Mouse (Mus musculus) intestine, embryonic 15.5 days (tissue): ENCODE data around the gene Dlg4. TPM values are rescaled to one million over a fixed set of nuclear protein-coding genes. Genes with fewer than 3 reads are reported as not detected.
A peak's percentile ranks its signal among the peaks of the same experiment; 100 is the strongest.

Experiments
- ATAC-seq: fragments of 200-750 bp; cut with Nextera tagmentation; 2 replicates; pipeline ENCODE4 v1.8.0; 2017; ENCODE audit warnings: moderate TSS enrichment, moderate library complexity
- H3K27ac ChIP-seq: fragments of 300-500 bp; sonication (generic); 2 replicates; pipeline ENCODE4 v1.5.1; 2015; ENCODE audit warnings: mild to moderate bottlenecking, inconsistent platforms
- H3K27me3 ChIP-seq: fragments of 300-500 bp; sonication (generic); replicated peaks from 2 replicates; pipeline ENCODE4 v1.6.1; 2015; ENCODE audit warnings: inconsistent platforms
- H3K36me3 ChIP-seq: fragments of 300-500 bp; sonication (generic); 2 replicates; pipeline ENCODE4 v1.6.1; 2015; ENCODE audit warnings: inconsistent platforms
- H3K4me1 ChIP-seq: fragments of 300-500 bp; sonication (generic); replicated peaks from 2 replicates; pipeline ENCODE4 v1.6.1; 2015; ENCODE audit warnings: inconsistent platforms
- H3K4me2 ChIP-seq: fragments of 300-500 bp; sonication (generic); replicated peaks from 2 replicates; pipeline ENCODE4 v1.6.1; 2015; ENCODE audit warnings: mild to moderate bottlenecking, inconsistent platforms
- H3K4me3 ChIP-seq: fragments of 300-500 bp; sonication (generic); replicated peaks from 2 replicates; pipeline ENCODE4 v1.5.1; 2015; ENCODE audit warnings: inconsistent platforms
- H3K9ac ChIP-seq: fragments of 300-500 bp; sonication (generic); 2 replicates; pipeline ENCODE4 v1.6.1; 2015; ENCODE audit warnings: inconsistent platforms
- H3K9me3 ChIP-seq: fragments of 300-500 bp; sonication (generic); 2 replicates; pipeline ENCODE4 v1.6.1; 2016; ENCODE audit warnings: inconsistent platforms
- WGBS: fragments of 180-500 bp; shearing (Covaris S2); methylation state at CpG from one replicate; pipeline ENCODE4 v1.1.7; 2015; 5-methylcytosine and 5-hydroxymethylcytosine counted together
- polyA plus RNA-seq: library from polyadenylated mRNA; unstranded; fragments of >200 nt; fragmentation: Nextera tagmentation; extraction: Ambion mirVana; gene quantifications from 2 replicates; pipeline ENCODE4 v1.2.1, GENCODE M21; 2015

The Dlg4 gene
- polyA plus RNA-seq, 1 experiment from 2014 or later: 7.2 TPM

DNA sequence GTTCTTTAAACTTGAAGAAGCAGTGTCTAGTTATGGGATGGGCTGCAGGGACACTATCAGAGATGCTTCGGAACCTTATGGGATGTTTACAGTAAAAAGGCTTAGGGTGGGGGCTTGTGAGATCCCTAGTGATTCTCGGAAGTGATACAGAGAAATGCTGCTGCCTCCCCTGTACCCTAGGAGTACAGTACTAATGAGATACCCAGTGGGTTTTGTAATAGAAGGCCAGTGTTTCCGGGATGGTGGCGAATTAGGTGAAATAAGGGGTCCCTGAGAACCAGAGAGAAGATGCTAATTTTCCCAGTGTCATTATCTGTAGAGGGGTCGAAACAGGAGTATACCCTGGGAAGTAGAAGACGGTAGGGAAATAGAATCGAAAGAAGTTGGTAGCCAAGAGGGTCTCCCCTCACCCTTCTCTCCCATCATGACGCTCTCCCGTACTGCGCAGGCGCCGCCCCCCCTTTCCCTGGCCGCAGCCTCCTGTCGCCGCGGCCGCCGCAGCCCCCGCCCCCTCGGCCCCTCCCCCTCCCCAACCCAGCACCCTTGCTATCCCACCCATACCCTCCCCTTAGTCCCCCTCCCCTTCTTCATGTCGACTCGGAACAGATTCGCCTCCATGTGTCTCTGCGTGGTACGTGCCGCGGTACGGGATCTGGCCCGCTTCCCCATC, 6.9 kb downstream of the Dlg4 start:
- peak overlapping the region; percentile 54 for H3K4me2 ChIP-seq
- peaks cover 49% of the 10 kb centered on the region for H3K4me1 ChIP-seq
- H3K36me3 ChIP-seq: no peaks in the 10 kb centered on the region
- no peak overlapping the region for H3K27ac ChIP-seq
- peak overlapping the region; percentile 29; the same call in 1 of the 2 replicates for H3K9ac ChIP-seq
- ATAC-seq: no peak
- peak overlapping the region; percentile 15 for H3K4me3 ChIP-seq
- no peaks in the 10 kb centered on the region for H3K27me3 ChIP-seq
- WGBS: 6% methylated on average over 27 of the region's 29 CpGs
- H3K9me3 ChIP-seq: no peaks in the 10 kb centered on the region

DNA sequence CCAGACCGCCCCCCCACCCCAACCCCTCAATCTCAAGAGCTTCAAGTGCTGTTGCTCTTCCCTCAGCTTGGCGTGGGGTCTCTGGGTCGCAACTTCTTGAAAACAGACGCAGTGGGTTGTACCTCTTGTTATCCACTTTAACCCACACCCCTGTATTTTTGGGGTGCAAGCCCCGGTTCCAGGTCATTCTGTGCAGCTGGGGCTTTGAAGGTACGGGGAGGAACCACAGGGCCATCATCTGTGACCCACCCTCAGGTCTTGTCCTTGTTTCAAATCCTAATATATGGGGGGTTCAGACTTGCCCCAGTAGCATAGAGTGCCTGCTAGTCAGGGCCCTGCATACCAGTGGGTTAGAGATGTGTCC, 7.4 kb downstream of the Dlg4 start:
- no peak overlapping the region for H3K27ac ChIP-seq
- peaks cover 49% of the 10 kb centered on the region for H3K4me1 ChIP-seq
- ATAC-seq: no peak
- H3K4me2 ChIP-seq: peak overlapping the region; percentile 54
- H3K9ac ChIP-seq: peak overlapping the region; percentile 29; the same call in 1 of the 2 replicates
- no peaks in the 10 kb centered on the region for H3K27me3 ChIP-seq
- peak overlapping the region; percentile 15 for H3K4me3 ChIP-seq
- no peaks in the 10 kb centered on the region for H3K36me3 ChIP-seq
- 19% methylated on average over 6 of the region's 6 CpGs for WGBS
- H3K9me3 ChIP-seq: no peaks in the 10 kb centered on the region

GRCm38 (mm10) chr11:70026689-70027088, 9.9 kb downstream of the Dlg4 start:
- ATAC-seq: peak; percentile 63

GRCm38 (mm10) chr11:70027397-70027796, 10.7 kb downstream of the Dlg4 start:
- no peak for ATAC-seq
- H3K4me1 ChIP-seq: peaks cover 45% of the 10 kb centered on the region
- no peaks in the 10 kb centered on the region for H3K9me3 ChIP-seq
- H3K9ac ChIP-seq: no peak overlapping the region; the same call in 1 of the 2 replicates
- peaks cover 10% of the 10 kb centered on the region for H3K36me3 ChIP-seq
- H3K4me3 ChIP-seq: peak overlapping the region; percentile 35; the same call in 1 of the 2 replicates
- 45% methylated on average over 9 of the region's 9 CpGs for WGBS
- peak overlapping the region; percentile 78 for H3K27ac ChIP-seq
- H3K4me2 ChIP-seq: peak overlapping the region; percentile 69
- H3K27me3 ChIP-seq: no peaks in the 10 kb centered on the region

More at GRCm38 (mm10) chr11:70026689-70027088, 9.9 kb downstream of the Dlg4 start:
- 9% methylated on average over 19 of the region's 19 CpGs for WGBS
- Histone ChIP-seq H3K4me3 (peak overlapping the region; percentile 35), H3K9me3 (no peaks in the 10 kb centered on the region), H3K27me3 (no peaks in the 10 kb centered on the region), H3K36me3 (peaks cover 8% of the 10 kb centered on the region), H3K9ac (peak overlapping the region; percentile 13; the same call in 1 of the 2 replicates), H3K27ac (peak overlapping the region; percentile 78), H3K4me2 (peak overlapping the region; percentile 69), H3K4me1 (peaks cover 45% of the 10 kb centered on the region)

DNA sequence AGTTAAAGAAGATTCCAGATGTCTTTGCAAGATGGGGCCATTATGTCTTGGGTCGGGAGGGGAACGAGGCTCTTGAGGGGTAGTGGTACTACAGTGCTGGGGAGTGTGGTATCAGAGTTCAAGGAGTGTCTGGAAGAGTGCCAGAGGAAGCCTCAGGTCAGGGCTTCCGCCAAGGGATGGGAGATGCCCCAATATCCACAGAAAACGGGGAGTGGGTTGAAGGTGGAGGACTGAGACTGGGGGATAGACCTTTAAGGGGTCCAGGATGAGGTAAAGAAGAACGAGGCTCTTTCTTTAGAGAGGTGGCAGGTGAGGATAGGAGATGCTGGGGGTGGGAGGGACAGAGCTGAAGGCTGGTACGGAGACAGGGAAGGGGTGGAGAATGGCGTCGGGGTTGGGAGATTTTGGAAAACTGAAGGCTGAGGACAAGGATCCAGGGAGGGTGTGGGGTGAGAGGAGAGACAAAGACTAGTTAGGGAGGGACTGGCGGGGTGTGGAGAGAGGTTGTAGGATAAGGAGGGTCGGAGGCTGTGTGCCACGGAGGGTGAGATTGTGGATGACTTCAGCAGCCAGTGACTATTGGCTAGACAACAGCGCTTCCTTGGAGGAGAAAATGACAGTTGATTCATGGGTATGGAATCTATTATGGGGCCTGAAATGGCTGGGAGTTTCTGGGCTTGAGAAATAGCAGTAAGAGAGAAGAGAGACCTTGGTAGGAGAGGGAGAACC, 11.8 kb downstream of the Dlg4 start:
- Histone ChIP-seq H3K4me3 (peak overlapping the region; percentile 23), H3K9me3 (no peaks in the 10 kb centered on the region), H3K27ac (peak overlapping the region; percentile 78), H3K36me3 (peaks cover 10% of the 10 kb centered on the region), H3K4me1 (peaks cover 45% of the 10 kb centered on the region), H3K27me3 (no peaks in the 10 kb centered on the region), H3K9ac (peak overlapping the region; percentile 10), H3K4me2 (peak overlapping the region; percentile 69)
- ATAC-seq: peak; percentile 4
- 19% methylated on average over 12 of the region's 12 CpGs for whole genome bisulfite sequencing

GRCm38 (mm10) chr11:70029130-70029801, 12.5 kb downstream of the Dlg4 start:
- Histone ChIP-seq H3K4me1 (peaks cover 45% of the 10 kb centered on the region), H3K9me3 (no peaks in the 10 kb centered on the region), H3K27ac (peak overlapping the region; percentile 78), H3K9ac (peak overlapping the region; percentile 17), H3K4me2 (peak overlapping the region; percentile 69), H3K4me3 (peak overlapping the region; percentile 23), H3K27me3 (no peaks in the 10 kb centered on the region), H3K36me3 (peaks cover 10% of the 10 kb centered on the region)
- peak; percentile 85 for ATAC-seq
- under 1% methylated on average over 20 of the region's 20 CpGs for WGBS

DNA sequence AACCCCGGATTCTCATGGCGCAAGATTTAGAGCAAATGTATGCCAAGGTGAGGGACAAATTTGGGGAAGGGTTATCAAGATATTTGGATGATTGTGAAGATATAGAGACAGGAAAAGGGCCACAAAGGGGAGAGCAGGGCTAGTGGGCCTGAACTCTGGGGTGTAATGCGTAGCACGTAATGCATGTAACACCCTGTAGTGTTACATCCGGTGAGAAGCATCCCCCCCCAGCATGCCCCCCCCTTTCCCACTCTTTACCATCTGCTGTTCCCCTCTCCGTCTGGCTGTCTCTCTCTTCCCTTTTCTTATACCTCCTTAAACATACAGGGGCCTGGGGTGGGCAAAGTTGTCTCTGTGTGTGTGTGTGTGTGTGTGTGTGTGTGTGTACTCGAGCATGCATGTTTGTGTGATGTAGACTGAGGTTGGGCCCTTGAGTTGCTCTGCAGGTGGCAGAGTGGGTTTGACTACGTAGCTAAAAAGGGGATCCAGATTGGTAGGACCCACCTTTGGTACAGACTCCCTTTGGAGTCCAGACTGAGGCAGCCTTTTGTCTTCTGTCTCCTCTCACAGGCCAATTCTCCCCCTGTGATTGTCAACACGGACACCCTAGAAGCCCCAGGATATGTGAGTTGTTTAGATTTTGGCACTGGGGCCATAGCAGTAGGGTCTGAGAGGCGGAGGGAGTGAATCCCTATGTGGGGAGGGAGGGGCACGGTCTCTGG, 13.2 kb downstream of the Dlg4 start:
- no peak for ATAC-seq
- Histone ChIP-seq H3K4me1 (peaks cover 45% of the 10 kb centered on the region), H3K27me3 (no peaks in the 10 kb centered on the region)

GRCm38 (mm10) chr11:70030651-70031320, 14.0 kb downstream of the Dlg4 start:
- Histone ChIP-seq H3K4me1 (peaks cover 41% of the 10 kb centered on the region), H3K27ac (no peak overlapping the region), H3K9ac (no peak overlapping the region), H3K36me3 (peaks cover 10% of the 10 kb centered on the region), H3K27me3 (no peaks in the 10 kb centered on the region), H3K4me3 (no peak overlapping the region), H3K9me3 (no peaks in the 10 kb centered on the region), H3K4me2 (no peak overlapping the region)
- ATAC-seq: no peak
- 91% methylated on average over 28 of the region's 28 CpGs for WGBS

More for the DNA sequence above, 13.2 kb downstream of the Dlg4 start:
- H3K9ac ChIP-seq: peak overlapping the region; percentile 17; the same call in 1 of the 2 replicates
- H3K4me3 ChIP-seq: peak overlapping the region; percentile 23
- WGBS: 39% methylated on average over 11 of the region's 11 CpGs
- H3K36me3 ChIP-seq: peaks cover 10% of the 10 kb centered on the region
- peak overlapping the region; percentile 69 for H3K4me2 ChIP-seq
- H3K9me3 ChIP-seq: no peaks in the 10 kb centered on the region
- H3K27ac ChIP-seq: peak overlapping the region; percentile 78; the same call in 1 of the 2 replicates

GRCm38 (mm10) chr11:70031321-70031670, 14.6 kb downstream of the Dlg4 start:
- no peak for ATAC-seq
- no peak overlapping the region for H3K9ac ChIP-seq
- no peak overlapping the region for H3K27ac ChIP-seq
- H3K9me3 ChIP-seq: no peaks in the 10 kb centered on the region
- H3K27me3 ChIP-seq: no peaks in the 10 kb centered on the region
- WGBS: 96% methylated on average over 11 of the region's 11 CpGs
- no peak overlapping the region for H3K4me2 ChIP-seq
- H3K4me1 ChIP-seq: peaks cover 36% of the 10 kb centered on the region
- no peak overlapping the region for H3K4me3 ChIP-seq
- H3K36me3 ChIP-seq: peaks cover 10% of the 10 kb centered on the region

GRCm38 (mm10) chr11:70038174-70038573, 21.4 kb downstream of the Dlg4 start:
- WGBS: 76% methylated on average over 7 of the region's 7 CpGs
- no peaks in the 10 kb centered on the region for H3K4me1 ChIP-seq
- H3K9me3 ChIP-seq: no peaks in the 10 kb centered on the region
- no peak overlapping the region for H3K4me3 ChIP-seq
- no peaks in the 10 kb centered on the region for H3K27me3 ChIP-seq
- ATAC-seq: no peak
- H3K27ac ChIP-seq: no peak overlapping the region
- no peak overlapping the region for H3K4me2 ChIP-seq
- H3K9ac ChIP-seq: no peak overlapping the region
- H3K36me3 ChIP-seq: no peaks in the 10 kb centered on the region

DNA sequence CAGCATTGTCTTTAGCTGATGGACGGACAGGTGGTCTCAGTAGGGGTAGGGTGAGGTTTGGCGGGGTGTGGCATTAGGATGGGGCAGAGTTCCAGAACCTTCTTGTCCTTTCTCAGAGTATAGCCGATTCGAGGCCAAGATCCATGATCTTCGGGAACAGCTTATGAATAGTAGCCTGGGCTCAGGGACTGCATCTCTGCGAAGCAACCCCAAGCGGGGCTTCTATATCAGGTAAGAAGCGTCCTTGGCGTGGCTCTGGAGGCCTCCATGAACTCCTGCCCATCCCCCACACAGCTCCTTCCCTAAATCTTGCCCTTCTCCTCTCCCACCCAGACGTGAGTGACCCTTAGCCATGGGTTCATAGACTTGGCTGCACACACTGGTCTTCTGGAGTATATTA, 22.9 kb downstream of the Dlg4 start:
- H3K4me3 ChIP-seq: no peak overlapping the region
- no peak overlapping the region for H3K4me2 ChIP-seq
- H3K27ac ChIP-seq: no peak overlapping the region
- WGBS: 91% methylated on average over 10 of the region's 10 CpGs
- H3K36me3 ChIP-seq: no peaks in the 10 kb centered on the region
- ATAC-seq: no peak
- H3K27me3 ChIP-seq: no peaks in the 10 kb centered on the region
- H3K4me1 ChIP-seq: no peaks in the 10 kb centered on the region
- no peak overlapping the region for H3K9ac ChIP-seq
- no peaks in the 10 kb centered on the region for H3K9me3 ChIP-seq
